Mouse (Mus musculus) ovary, adult 18-20 months (tissue): ENCODE measurements around the gene Kcna6.

Experiments used
- DNase-seq: peaks from one replicate; pipeline ENCODE4 v3.0.0; 2022; ENCODE audit warnings: low spot score, mixed read lengths

Kcna6 gene

GRCm38 (mm10) chr6:126735806-126736205 is 4.7 kb downstream of the Kcna6 start:
- no peak for DNase-seq

DNA sequence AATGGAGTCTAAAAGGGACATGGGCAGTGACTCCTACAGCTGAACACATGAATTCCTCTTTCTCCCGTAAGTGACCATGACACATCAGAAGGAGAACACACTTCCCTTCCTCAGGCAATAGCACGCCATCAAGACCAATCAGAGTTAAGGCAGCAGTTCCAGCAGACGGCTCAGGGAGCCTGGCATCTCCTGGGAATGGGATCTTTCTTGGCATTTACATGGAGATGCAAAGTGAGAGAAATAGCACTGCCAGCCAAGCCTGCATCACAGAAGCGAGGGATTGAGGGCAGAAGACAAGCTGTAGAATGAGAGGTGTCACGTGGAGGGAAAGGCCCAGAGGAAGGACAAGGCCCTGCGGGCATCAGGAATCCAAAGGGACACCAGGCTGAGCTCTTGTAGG is 7.8 kb downstream of the Kcna6 start:
- no peak for DNase-seq

- DNase-seq, result no peak
Observed at GRCm38 (mm10) chr6:126728803-126729202, 11.7 kb downstream of the Kcna6 start.

GRCm38 (mm10) chr6:126718423-126719087 is 21.9 kb downstream of the Kcna6 start:
- DNase-seq, result no peak

DNA sequence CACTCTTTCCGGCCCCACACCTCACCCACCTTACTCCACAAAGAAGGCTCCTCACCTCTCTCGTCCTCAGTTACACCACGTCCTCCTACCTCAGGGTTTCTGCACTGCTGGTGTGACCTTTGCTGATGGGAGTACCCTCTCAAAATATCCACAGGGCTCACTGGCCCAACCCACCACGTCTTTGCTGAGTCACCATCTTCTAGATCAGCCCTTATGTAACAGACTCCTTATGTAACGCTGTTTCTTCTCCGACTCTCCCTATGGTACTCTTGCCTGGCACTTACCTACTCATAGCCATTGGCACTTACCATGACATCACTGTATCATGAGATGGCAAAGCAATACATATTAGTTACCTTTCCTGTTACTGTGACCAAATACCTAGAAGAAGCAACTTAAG is 27.9 kb downstream of the Kcna6 start:
- DNase-seq, result no peak

GRCm38 (mm10) chr6:126705936-126706335 is 34.5 kb downstream of the Kcna6 start:
- DNase-seq, result no peak

GRCm38 (mm10) chr6:126704430-126704829 is 36.0 kb downstream of the Kcna6 start:
- no peak for DNase-seq

- DNase-seq, result peak; percentile 2
Observed at GRCm38 (mm10) chr6:126702116-126702515, 38.4 kb downstream of the Kcna6 start.

DNA sequence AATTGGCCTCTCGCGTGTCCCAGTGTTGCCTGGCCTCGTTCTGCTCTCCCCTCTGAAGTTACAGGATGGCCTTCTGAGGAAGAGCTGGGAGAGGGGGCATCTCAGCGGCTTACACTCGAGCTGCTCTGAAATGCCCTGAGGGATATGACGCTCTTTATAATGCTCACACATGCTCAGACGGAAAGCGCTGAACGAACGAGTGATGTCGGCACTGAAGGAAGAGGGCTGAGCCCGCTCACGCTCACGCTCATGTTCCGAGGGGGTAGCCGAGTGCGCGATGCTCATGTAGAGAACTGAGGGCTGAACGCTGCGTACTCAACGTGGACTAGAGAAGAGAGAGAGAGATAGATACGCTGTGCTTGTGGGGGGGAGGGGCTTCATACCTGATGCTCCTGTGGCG is 39.3 kb downstream of the Kcna6 start:
- DNase-seq, result no peak

- DNase-seq, result no peak
Observed at GRCm38 (mm10) chr6:126699995-126700394, 40.5 kb downstream of the Kcna6 start.

DNA sequence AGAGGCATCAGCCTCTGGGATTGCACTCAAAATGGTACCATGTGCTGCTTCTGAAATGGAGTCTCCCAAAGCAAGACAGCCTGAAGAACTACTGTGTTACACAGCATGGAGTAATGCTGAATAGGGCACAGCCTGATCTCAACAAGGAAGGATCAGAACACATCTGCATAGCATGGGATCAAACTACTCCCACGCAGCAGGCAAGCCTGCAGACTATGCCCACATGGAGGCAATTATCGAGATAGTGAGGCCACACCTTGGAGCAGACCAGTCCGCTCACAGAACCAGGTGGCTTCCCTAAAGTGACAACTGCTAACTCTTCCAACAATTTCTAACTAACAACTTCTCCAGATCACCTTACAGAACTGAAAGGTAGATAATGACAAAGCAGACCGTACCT is 53.4 kb downstream of the Kcna6 start:
- DNase-seq, result no peak

DNA sequence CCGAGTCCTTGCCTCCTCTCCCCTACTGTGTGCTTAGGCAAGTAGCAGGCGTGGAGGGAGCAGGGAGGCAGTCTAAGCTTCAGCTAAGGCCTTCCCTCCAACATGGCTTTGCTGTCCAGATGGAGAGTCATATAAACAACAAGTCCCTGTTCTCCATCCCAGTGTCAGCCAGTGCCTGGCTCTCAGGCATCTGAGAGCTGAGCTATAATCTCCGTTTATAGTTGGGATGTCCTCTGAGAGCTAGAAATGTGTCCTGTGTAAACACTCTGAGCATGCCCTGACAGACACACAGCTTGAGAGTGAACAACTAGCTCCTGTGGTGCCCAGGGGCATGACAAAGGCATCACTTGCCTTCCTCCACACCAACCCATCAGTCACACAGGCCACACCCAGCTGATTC is 55.3 kb downstream of the Kcna6 start:
- DNase-seq, result no peak

- no peak for DNase-seq
Observed at GRCm38 (mm10) chr6:126678961-126679360, 61.5 kb downstream of the Kcna6 start.

DNA sequence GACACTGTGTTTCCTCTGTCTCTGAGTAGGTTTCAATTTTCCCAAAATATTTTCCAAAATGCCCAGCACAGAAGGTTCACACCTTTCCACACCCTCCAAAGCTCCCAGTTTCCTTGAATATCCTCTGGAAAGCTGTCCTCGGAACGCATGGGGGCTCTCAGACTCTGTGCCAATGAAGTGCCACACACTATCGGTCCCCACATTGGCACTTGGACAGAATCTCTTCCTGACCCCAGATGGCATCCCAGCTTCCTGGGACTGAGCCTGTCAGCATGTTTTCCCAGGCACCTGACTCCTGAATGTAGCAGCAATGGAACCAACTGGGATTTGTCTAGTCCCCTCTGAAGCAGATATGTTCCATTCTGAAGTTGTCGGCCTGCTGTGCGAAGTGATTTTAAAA is 73.5 kb downstream of the Kcna6 start:
- DNase-seq, result no peak

DNA sequence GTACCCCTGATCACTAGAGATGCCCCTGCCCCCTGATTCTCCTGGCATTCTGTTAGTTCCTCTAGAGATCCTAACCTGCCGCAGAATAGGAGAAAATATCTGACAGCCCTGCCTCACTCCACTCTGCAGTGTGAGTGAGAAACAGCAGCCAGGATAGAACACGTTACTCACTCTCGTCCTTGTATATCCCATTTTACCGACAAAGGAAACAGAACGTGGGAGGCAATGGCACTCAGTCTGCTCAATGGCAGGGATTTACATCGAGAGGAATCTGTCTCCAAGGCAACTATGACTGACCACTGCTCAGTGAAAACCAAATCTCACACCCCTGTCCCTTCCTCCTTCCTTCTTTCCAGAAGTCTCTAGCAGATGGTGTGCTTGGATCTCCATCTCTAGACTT is 74.4 kb downstream of the Kcna6 start:
- DNase-seq, result no peak

DNA sequence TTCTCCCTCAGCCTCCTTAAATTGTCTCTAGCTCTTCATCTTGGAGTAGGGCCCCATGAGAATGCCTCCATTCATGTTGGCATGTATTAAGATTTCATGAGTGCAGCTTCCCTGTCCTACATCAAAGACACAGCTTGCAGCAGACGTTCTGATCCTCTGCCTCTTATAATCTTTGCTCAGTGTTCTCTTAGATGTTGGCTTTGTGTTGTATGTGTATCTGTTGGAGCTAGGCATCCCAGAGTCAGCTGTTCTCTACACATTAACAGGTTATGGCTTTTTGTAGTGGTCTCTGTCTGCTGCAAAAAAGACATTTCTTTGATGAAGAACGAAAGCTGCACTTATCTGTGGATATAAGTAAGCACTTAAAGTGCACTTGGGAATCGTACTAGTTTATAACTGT is 75.9 kb downstream of the Kcna6 start:
- DNase-seq, result no peak
